Mouse (Mus musculus): ENCODE results near the gene Myo7a. TPM values are rescaled to one million over a fixed set of nuclear protein-coding genes. Genes with fewer than 3 reads are reported as not detected.

Gene Myo7a
- polyA plus RNA-seq, 1 experiment from 2014 or later, result 21.6 TPM

- H3K4me3 ChIP-seq, result no peak overlapping the region
- H3K36me3 ChIP-seq, result no peaks in the 10 kb centered on the region
- H3K9ac ChIP-seq (replicated peaks), result no peak overlapping the region
- no peak for ATAC-seq (ENCODE audit: low FRiP score, low read depth)
- 71% methylated on average over 5 of the region's 5 CpGs for WGBS
- H3K27me3 ChIP-seq, result no peaks in the 10 kb centered on the region
- peaks cover 16% of the 10 kb centered on the region for H3K4me1 ChIP-seq
- H3K27ac ChIP-seq (replicated peaks), result no peak overlapping the region
- no peaks in the 10 kb centered on the region for H3K9me3 ChIP-seq
- H3K4me2 ChIP-seq (replicated peaks), result no peak overlapping the region
Measured at GRCm38 (mm10) chr7:98153892-98154291, 34.6 kb upstream of the Myo7a start.

- WGBS, result 34% methylated on average over 3 of the region's 3 CpGs
- H3K4me1 ChIP-seq, result peaks cover 16% of the 10 kb centered on the region
Measured at GRCm38 (mm10) chr7:98153345-98153744, 34.0 kb upstream of the Myo7a start.

GRCm38 (mm10) chr7:98152400-98152799, 33.1 kb upstream of the Myo7a start:
- no peak overlapping the region for H3K4me3 ChIP-seq
- H3K4me1 ChIP-seq, result peaks cover 21% of the 10 kb centered on the region
- H3K27me3 ChIP-seq, result no peaks in the 10 kb centered on the region
- no peak overlapping the region for H3K9ac ChIP-seq (replicated peaks)
- WGBS, result 71% methylated on average over 8 of the region's 8 CpGs
- no peaks in the 10 kb centered on the region for H3K36me3 ChIP-seq
- ATAC-seq (ENCODE audit: low FRiP score, low read depth), result no peak
- no peak overlapping the region for H3K27ac ChIP-seq (replicated peaks)
- no peak overlapping the region for H3K4me2 ChIP-seq (replicated peaks)
- no peaks in the 10 kb centered on the region for H3K9me3 ChIP-seq

More at GRCm38 (mm10) chr7:98153345-98153744, 34.0 kb upstream of the Myo7a start:
- H3K27ac ChIP-seq (replicated peaks), result no peak overlapping the region
- no peaks in the 10 kb centered on the region for H3K36me3 ChIP-seq
- no peak for ATAC-seq (ENCODE audit: low FRiP score, low read depth)
- no peak overlapping the region for H3K4me3 ChIP-seq
- no peak overlapping the region for H3K4me2 ChIP-seq (replicated peaks)
- no peaks in the 10 kb centered on the region for H3K27me3 ChIP-seq
- no peak overlapping the region for H3K9ac ChIP-seq (replicated peaks)
- H3K9me3 ChIP-seq, result no peaks in the 10 kb centered on the region

DNA sequence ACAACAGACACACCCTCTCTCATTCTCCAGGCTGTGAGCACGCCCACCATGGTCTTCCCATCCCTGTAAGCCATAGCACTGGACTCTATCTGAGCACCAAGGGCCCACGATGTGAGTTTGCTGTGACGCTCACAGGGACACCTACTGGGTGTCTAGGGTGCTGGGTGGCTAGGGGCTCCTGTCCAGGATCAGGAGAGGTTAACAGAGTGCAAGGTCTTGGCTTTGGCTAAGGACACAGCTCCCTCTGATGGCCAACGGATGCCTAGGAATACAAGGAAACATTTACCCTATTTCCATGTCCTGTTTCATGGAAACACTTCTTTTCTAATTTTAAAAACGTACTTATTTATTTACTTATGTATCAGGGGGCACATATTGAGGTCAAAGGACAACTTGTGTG, 31.2 kb upstream of the Myo7a start:
- no peaks in the 10 kb centered on the region for H3K9me3 ChIP-seq
- WGBS, result 46% methylated on average over 5 of the region's 5 CpGs
- no peaks in the 10 kb centered on the region for H3K36me3 ChIP-seq
- peaks cover 16% of the 10 kb centered on the region for H3K4me1 ChIP-seq
- H3K4me2 ChIP-seq (replicated peaks), result no peak overlapping the region
- H3K27ac ChIP-seq (replicated peaks), result no peak overlapping the region
- no peaks in the 10 kb centered on the region for H3K27me3 ChIP-seq
- H3K4me3 ChIP-seq, result no peak overlapping the region
- ATAC-seq (ENCODE audit: low FRiP score, low read depth), result no peak
- no peak overlapping the region for H3K9ac ChIP-seq (replicated peaks)

DNA sequence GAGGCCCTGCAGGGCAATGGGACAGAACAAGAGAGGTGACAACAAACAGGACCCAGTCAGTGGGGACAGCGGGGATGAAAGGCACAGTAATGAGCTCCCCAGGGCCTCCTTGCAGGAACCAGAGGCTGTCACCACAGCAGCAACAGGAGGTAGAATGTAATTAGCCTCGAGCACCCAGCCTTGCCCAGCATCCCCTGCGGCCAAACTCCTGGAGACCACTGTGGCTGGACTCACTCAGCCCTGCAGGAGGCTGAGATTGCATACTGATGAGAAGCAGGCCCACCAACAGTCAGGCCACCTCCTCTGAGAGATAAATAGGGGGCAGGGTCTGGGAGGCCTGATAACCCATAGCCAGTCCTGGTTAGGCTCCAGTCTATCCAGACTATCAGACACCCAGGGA, 30.5 kb upstream of the Myo7a start:
- H3K9ac ChIP-seq (replicated peaks), result no peak overlapping the region
- no peaks in the 10 kb centered on the region for H3K27me3 ChIP-seq
- ATAC-seq (ENCODE audit: low FRiP score, low read depth), result peak; percentile 38; the same call in 1 of the 2 replicates
- no peak overlapping the region for H3K4me2 ChIP-seq (replicated peaks)
- 0 out of 2 replicates have a peak overlapping the region, but pooled peaks have one; percentile 44 for H3K27ac ChIP-seq (replicated peaks)
- H3K4me1 ChIP-seq, result peaks cover 16% of the 10 kb centered on the region
- no peaks in the 10 kb centered on the region for H3K9me3 ChIP-seq
- 11% methylated on average over 3 of the region's 3 CpGs for WGBS
- no peaks in the 10 kb centered on the region for H3K36me3 ChIP-seq
- no peak overlapping the region for H3K4me3 ChIP-seq

DNA sequence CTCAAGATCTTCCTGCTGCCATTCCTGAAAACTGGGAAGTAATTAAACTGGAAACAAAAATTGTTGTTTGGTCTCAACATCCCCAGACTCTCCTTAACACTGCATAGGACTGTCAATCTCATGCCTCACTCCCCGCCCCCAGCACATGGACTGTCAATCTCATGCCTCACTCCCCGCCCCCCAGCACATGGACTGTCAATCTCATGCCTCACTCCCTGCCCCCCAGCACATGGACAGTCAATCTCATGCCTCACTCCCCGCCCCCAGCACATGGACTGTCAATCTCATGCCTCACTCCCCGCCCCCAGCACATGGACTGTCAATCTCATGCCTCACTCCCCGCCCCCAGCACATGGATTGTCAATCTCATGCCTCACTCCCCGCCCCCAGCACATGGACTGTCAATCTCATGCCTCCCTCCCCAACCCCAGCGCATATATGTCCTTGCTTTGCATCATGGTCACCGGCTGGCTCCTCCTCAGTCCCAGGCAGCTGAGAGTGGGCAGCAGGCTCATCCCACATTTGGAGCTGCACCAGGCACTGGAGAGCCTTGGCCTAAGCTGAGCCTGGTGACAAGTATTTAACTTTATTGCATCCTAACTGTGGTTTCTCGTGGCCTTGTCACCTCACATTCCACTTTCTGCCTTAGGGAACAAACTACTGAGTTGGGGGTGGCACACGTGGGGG, 29.5 kb upstream of the Myo7a start:
- peaks cover 16% of the 10 kb centered on the region for H3K4me1 ChIP-seq
- H3K27me3 ChIP-seq, result peaks cover under 1% of the 10 kb centered on the region; the same call in 1 of the 2 replicates
- H3K27ac ChIP-seq (replicated peaks), result no peak overlapping the region
- no peak overlapping the region for H3K9ac ChIP-seq (replicated peaks)
- 68% methylated on average over 9 of the region's 10 CpGs for WGBS
- H3K4me3 ChIP-seq, result no peak overlapping the region
- H3K4me2 ChIP-seq (replicated peaks), result no peak overlapping the region
- ATAC-seq (ENCODE audit: low FRiP score, low read depth), result no peak
- no peaks in the 10 kb centered on the region for H3K36me3 ChIP-seq
- no peaks in the 10 kb centered on the region for H3K9me3 ChIP-seq

- no peak for ATAC-seq (ENCODE audit: low FRiP score, low read depth)
- Histone ChIP-seq H3K4me3 (no peak overlapping the region), H3K9ac (replicated peaks) (no peak overlapping the region; the same call in 1 of the 2 replicates), H3K27ac (replicated peaks) (no peak overlapping the region), H3K36me3 (no peaks in the 10 kb centered on the region), H3K27me3 (peaks cover 4% of the 10 kb centered on the region; the same call in 1 of the 2 replicates), H3K4me2 (replicated peaks) (no peak overlapping the region), H3K9me3 (no peaks in the 10 kb centered on the region), H3K4me1 (peaks cover 17% of the 10 kb centered on the region)
- 64% methylated on average over 8 of the region's 8 CpGs for WGBS
Measured at GRCm38 (mm10) chr7:98147766-98148165, 28.4 kb upstream of the Myo7a start.

- H3K27me3 ChIP-seq, result peaks cover 4% of the 10 kb centered on the region; the same call in 1 of the 2 replicates
- no peak overlapping the region for H3K9ac ChIP-seq (replicated peaks)
- ATAC-seq (ENCODE audit: low FRiP score, low read depth), result no peak
- H3K4me2 ChIP-seq (replicated peaks), result no peak overlapping the region
- no peaks in the 10 kb centered on the region for H3K9me3 ChIP-seq
- 85% methylated on average over 8 of the region's 8 CpGs for WGBS
- H3K4me1 ChIP-seq, result peaks cover 19% of the 10 kb centered on the region
- no peaks in the 10 kb centered on the region for H3K36me3 ChIP-seq
- H3K27ac ChIP-seq (replicated peaks), result no peak overlapping the region
- no peak overlapping the region for H3K4me3 ChIP-seq
Measured at GRCm38 (mm10) chr7:98146447-98146845, 27.1 kb upstream of the Myo7a start.

DNA sequence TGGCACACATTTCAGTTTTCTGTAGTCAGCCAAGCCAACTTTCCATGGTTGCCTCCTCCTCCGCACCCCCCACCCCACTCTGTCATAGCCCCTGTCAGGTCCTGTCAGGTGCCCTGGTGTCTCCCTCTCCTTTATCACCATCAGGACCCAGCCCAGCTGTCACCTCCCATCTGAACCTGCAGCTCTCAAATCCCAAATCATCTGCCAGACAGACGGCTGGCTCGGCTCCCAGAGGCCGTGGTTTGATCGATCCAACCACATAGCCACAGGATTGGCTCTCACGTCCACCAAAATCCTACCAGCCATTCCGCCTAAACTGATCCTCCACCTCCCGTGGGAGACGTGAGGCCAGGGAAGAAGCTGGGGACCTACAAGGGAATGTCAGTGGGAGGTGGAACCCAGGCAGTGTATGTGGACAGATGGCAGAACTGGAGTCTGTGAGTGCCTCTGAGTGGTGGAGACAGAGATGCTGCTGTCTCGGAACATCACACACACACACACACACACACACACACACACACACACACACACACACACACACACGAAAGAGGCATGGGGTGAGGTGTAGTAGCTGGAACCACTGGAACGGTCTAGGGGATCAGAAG, 26.6 kb upstream of the Myo7a start:
- Histone ChIP-seq H3K27ac (replicated peaks) (no peak overlapping the region), H3K9ac (replicated peaks) (no peak overlapping the region), H3K4me2 (replicated peaks) (no peak overlapping the region), H3K4me1 (peaks cover 19% of the 10 kb centered on the region), H3K27me3 (peaks cover 4% of the 10 kb centered on the region; the same call in 1 of the 2 replicates), H3K4me3 (no peak overlapping the region), H3K36me3 (no peaks in the 10 kb centered on the region), H3K9me3 (no peaks in the 10 kb centered on the region)
- 83% methylated on average over 11 of the region's 12 CpGs for WGBS
- ATAC-seq (ENCODE audit: low FRiP score, low read depth), result no peak

- 85% methylated on average over 5 of the region's 5 CpGs for WGBS
Measured at GRCm38 (mm10) chr7:98145402-98145801, 26.1 kb upstream of the Myo7a start, which contains the start of gene Omp. Gene Omp (minus strand): TSS chr7:98145502.

GRCm38 (mm10) chr7:98142648-98143047, 23.3 kb upstream of the Myo7a start:
- Histone ChIP-seq H3K36me3 (no peaks in the 10 kb centered on the region), H3K27me3 (peaks cover 4% of the 10 kb centered on the region; the same call in 1 of the 2 replicates), H3K4me3 (no peak overlapping the region), H3K27ac (replicated peaks) (no peak overlapping the region), H3K4me2 (replicated peaks) (no peak overlapping the region), H3K4me1 (peaks cover 3% of the 10 kb centered on the region; the same call in 1 of the 2 replicates), H3K9me3 (no peaks in the 10 kb centered on the region), H3K9ac (replicated peaks) (no peak overlapping the region)
- 61% methylated on average over 3 of the region's 3 CpGs for WGBS
- no peak for ATAC-seq (ENCODE audit: low FRiP score, low read depth)

More at GRCm38 (mm10) chr7:98145402-98145801, 26.1 kb upstream of the Myo7a start, which contains the start of gene Omp:
- H3K4me3 ChIP-seq, result no peak within 1 kb of the TSS
- H3K4me1 ChIP-seq, result peaks cover 18% of the 10 kb centered on the region
- H3K36me3 ChIP-seq, result no peaks in the 10 kb centered on the region
- ATAC-seq (ENCODE audit: low FRiP score, low read depth), result no peak
- no peak within 1 kb of the TSS for H3K9ac ChIP-seq (replicated peaks)
- no peak within 1 kb of the TSS for H3K27ac ChIP-seq (replicated peaks)
- no peaks in the 10 kb centered on the region for H3K9me3 ChIP-seq
- peaks cover 4% of the 10 kb centered on the region; the same call in 1 of the 2 replicates for H3K27me3 ChIP-seq
- no peak within 1 kb of the TSS for H3K4me2 ChIP-seq (replicated peaks)

DNA sequence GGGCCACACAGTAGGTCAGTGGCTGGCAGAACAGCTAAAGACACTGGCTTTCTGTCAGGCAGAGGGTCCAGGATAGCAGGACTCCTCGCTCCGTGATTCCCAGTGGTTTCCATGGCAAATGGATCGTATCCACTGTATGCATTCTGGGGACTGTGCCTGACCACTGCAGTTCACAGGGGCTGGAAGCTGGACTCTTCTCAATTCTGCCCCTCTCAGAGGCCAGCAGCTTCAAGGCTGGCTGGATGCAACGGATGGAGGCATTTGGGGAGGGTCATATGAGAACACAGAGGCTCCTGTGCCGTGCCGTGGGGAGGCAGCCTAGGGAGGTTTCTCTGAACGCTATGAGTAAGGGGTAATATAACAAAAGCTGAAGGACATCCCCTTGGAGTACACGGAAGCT, 22.9 kb upstream of the Myo7a start:
- Histone ChIP-seq H3K4me1 (peaks cover 3% of the 10 kb centered on the region; the same call in 1 of the 2 replicates), H3K9ac (replicated peaks) (no peak overlapping the region), H3K4me2 (replicated peaks) (no peak overlapping the region), H3K27ac (replicated peaks) (no peak overlapping the region), H3K27me3 (peaks cover 4% of the 10 kb centered on the region; the same call in 1 of the 2 replicates), H3K36me3 (no peaks in the 10 kb centered on the region), H3K4me3 (no peak overlapping the region), H3K9me3 (no peaks in the 10 kb centered on the region)
- ATAC-seq (ENCODE audit: low FRiP score, low read depth), result no peak
- 28% methylated on average over 8 of the region's 8 CpGs for WGBS

All from midbrain, embryonic 12.5 days (tissue).